Mouse (Mus musculus) midbrain, embryonic 15.5 days (tissue): ENCODE measurements around the gene Eif4enif1. TPM values are rescaled to one million over a fixed set of nuclear protein-coding genes. Genes with fewer than 3 reads are reported as not detected.

Experiments used
- polyA plus RNA-seq: library from polyadenylated mRNA; unstranded; fragments of >200 nt; fragmentation: Nextera tagmentation; extraction: Ambion mirVana; gene quantifications from 2 replicates; pipeline ENCODE4 v1.2.1, GENCODE M21; 2015

The Eif4enif1 gene
- polyA plus RNA-seq, 1 experiment from 2014 or later, result 66.0 TPM

Other genes starting within 250 kb of the Eif4enif1 start
- gene Sfi1, start 8.9 kb upstream of the Eif4enif1 start, polyA plus RNA-seq, result 15.5 and 20.6 TPM in 2 replicates
- gene Drg1, start 64.0 kb downstream of the Eif4enif1 start, polyA plus RNA-seq, result 215 and 221 TPM in 2 replicates
- 60.9 and 63.2 TPM in 2 replicates for gene Patz1, start 86.5 kb downstream of the Eif4enif1 start, polyA plus RNA-seq
- 26.5 and 26.6 TPM in 2 replicates for gene Pik3ip1, start 128.0 kb downstream of the Eif4enif1 start, polyA plus RNA-seq
- gene Limk2, start 206.8 kb downstream of the Eif4enif1 start, polyA plus RNA-seq, result 173 and 193 TPM in 2 replicates
- 47.2 and 48.2 TPM in 2 replicates for gene Rnf185, start 250.0 kb downstream of the Eif4enif1 start, polyA plus RNA-seq